Mouse (Mus musculus) liver, embryonic 14.5 days (tissue): ENCODE data around the gene Atp8a2. TPM values are rescaled to one million over a fixed set of nuclear protein-coding genes. Genes with fewer than 3 reads are reported as not detected.

ENCODE experiments used
- ATAC-seq: fragments of 200-750 bp; cut with Nextera tagmentation; 2 replicates; pipeline ENCODE4 v1.8.0; 2017; ENCODE audit warnings: moderate number of reproducible peaks, mild to moderate bottlenecking, moderate library complexity; ENCODE audit not compliant: insufficient read depth
- DNase-seq, 3 experiments: peaks; one replicate each; pipeline ENCODE4 v3.0.0-alpha.2; 2012 to 2013; ENCODE audit warnings: low read depth in 3 of 3, low spot score in 3 of 3
- H3K27ac ChIP-seq: fragments of 300-500 bp; sonication (generic); 2 replicates; pipeline ENCODE4 v1.5.1; 2014; ENCODE audit warnings: moderate library complexity, mild to moderate bottlenecking, control low read depth, inconsistent platforms
- H3K27me3 ChIP-seq: fragments of 300-500 bp; sonication (generic); 2 replicates; pipeline ENCODE4 v1.6.1; 2014; ENCODE audit warnings: mild to moderate bottlenecking, low read length, moderate library complexity; ENCODE audit not compliant: control insufficient read depth, insufficient read depth
- H3K36me3 ChIP-seq: fragments of 300-500 bp; sonication (generic); replicated peaks from 2 replicates; pipeline ENCODE4 v1.6.1; 2014; ENCODE audit warnings: low read depth; ENCODE audit not compliant: control insufficient read depth, insufficient read depth
- H3K4me1 ChIP-seq, 2 experiments: fragments of 200-500 bp in 1 of 2; fragments of 300-500 bp in 1 of 2; sonication (generic) in 1 of 2; replicated peaks; 2 replicates each; pipeline ENCODE4 v1.6.1; 2012 to 2014; ENCODE audit warnings: antibody characterized with exemption in 1 of 2, inconsistent platforms in 1 of 2, low read length in 1 of 2; ENCODE audit not compliant: control insufficient read depth in 2 of 2, insufficient read depth in 2 of 2
- H3K4me2 ChIP-seq: fragments of 300-500 bp; sonication (generic); 2 replicates; pipeline ENCODE4 v1.6.1; 2014; ENCODE audit warnings: low read depth, mild to moderate bottlenecking, control low read depth, moderate library complexity
- H3K4me3 ChIP-seq, 2 experiments: fragments of 200-500 bp in 1 of 2; fragments of 300-500 bp in 1 of 2; sonication (generic) in 1 of 2; 2 replicates each; pipeline ENCODE4 v1.5.1; 2012 to 2014; ENCODE audit warnings: low read depth in 2 of 2, low read length in 2 of 2, mild to moderate bottlenecking in 2 of 2, control low read depth in 1 of 2, inconsistent platforms in 1 of 2, moderate library complexity in 1 of 2; ENCODE audit not compliant: insufficient read depth in 1 of 2
- H3K9ac ChIP-seq: fragments of 300-500 bp; sonication (generic); replicated peaks from 2 replicates; pipeline ENCODE4 v1.6.1; 2014; ENCODE audit warnings: mild to moderate bottlenecking, control low read depth, moderate library complexity
- H3K9me3 ChIP-seq: fragments of 300-500 bp; sonication (generic); 2 replicates; pipeline ENCODE4 v1.6.1; 2016; ENCODE audit warnings: low read length, mixed read lengths; ENCODE audit not compliant: control insufficient read depth
- CTCF ChIP-seq: IDR thresholded peaks from 2 replicates; pipeline ENCODE4 v1.5.1; 2016; ENCODE audit warnings: antibody characterized with exemption, low read depth, control low read depth
- EP300 ChIP-seq: IDR thresholded peaks from 2 replicates; pipeline ENCODE4 v1.6.1; 2016; ENCODE audit warnings: antibody characterized with exemption, low read depth
- WGBS: fragments of 180-500 bp; shearing (Covaris S2); extraction: QIAGEN DNeasy Blood & Tissue Kit; methylation state at CpG from one replicate; pipeline ENCODE4 v1.1.7; 2014; ENCODE audit not compliant: insufficient replicate concordance; 5-methylcytosine and 5-hydroxymethylcytosine counted together
- polyA plus RNA-seq, 2 experiments: library from polyadenylated mRNA; depleted of rRNA in 1 of 2; stranded (reverse) in 1 of 2; unstranded in 1 of 2; fragments of >200 nt; fragmentation: Nextera tagmentation in 1 of 2; extraction: Ambion mirVana in 1 of 2; gene quantifications; 2 replicates each; pipeline versions ENCODE4 v1.2.1 to v1.2.3; 2012 to 2014

The Atp8a2 gene
- polyA plus RNA-seq, 2 experiments: 0.51 to 1.8 TPM

GRCm38 (mm10) chr14:59801961-59802599, 394.9 kb downstream of the Atp8a2 start:
- DNase-seq (no peak), ATAC-seq (no peak)
- 65% methylated on average over 8 of the region's 8 CpGs for WGBS
- no peaks in the 10 kb centered on the region for H3K27me3 ChIP-seq
- no peak overlapping the region for H3K9ac ChIP-seq
- H3K9me3 ChIP-seq: no peaks in the 10 kb centered on the region
- no peaks in the 10 kb centered on the region for H3K36me3 ChIP-seq
- no peak for TF ChIP-seq CTCF
- no peak for TF ChIP-seq EP300
- no peak overlapping the region for H3K27ac ChIP-seq
- H3K4me3 ChIP-seq: no peak overlapping the region
- H3K4me2 ChIP-seq: no peak overlapping the region
- H3K4me1 ChIP-seq: peaks cover 0 to 5% of the 10 kb centered on the region in 2 experiments; a peak in 2 of 4 replicates

- 73% methylated on average over 3 of the region's 3 CpGs for WGBS
- Histone ChIP-seq H3K27me3 (no peaks in the 10 kb centered on the region), H3K27ac (no peak overlapping the region), H3K36me3 (no peaks in the 10 kb centered on the region), H3K4me2 (no peak overlapping the region), H3K9me3 (no peaks in the 10 kb centered on the region), H3K4me1 (no peaks in the 10 kb centered on the region), H3K4me3 (no peak overlapping the region), H3K9ac (no peak overlapping the region)
- DNase-seq (no peak), ATAC-seq (no peak)
- no peak for TF ChIP-seq EP300
- TF ChIP-seq CTCF: no peak
These were observed 397.5 kb downstream of the Atp8a2 start for GRCm38 (mm10) chr14:59799511-59799910.

- Histone ChIP-seq H3K9me3 (no peaks in the 10 kb centered on the region), H3K9ac (no peak overlapping the region), H3K4me2 (no peak overlapping the region), H3K27ac (no peak overlapping the region), H3K27me3 (no peaks in the 10 kb centered on the region), H3K4me1 (no peaks in the 10 kb centered on the region), H3K36me3 (no peaks in the 10 kb centered on the region), H3K4me3 (no peak overlapping the region)
- no peak for TF ChIP-seq CTCF
- no peak for TF ChIP-seq EP300
- 55% methylated on average over 10 of the region's 10 CpGs for WGBS
- ATAC-seq (no peak), DNase-seq (no peak)
These were observed 403.1 kb downstream of the Atp8a2 start for GRCm38 (mm10) chr14:59793841-59794240.

DNA sequence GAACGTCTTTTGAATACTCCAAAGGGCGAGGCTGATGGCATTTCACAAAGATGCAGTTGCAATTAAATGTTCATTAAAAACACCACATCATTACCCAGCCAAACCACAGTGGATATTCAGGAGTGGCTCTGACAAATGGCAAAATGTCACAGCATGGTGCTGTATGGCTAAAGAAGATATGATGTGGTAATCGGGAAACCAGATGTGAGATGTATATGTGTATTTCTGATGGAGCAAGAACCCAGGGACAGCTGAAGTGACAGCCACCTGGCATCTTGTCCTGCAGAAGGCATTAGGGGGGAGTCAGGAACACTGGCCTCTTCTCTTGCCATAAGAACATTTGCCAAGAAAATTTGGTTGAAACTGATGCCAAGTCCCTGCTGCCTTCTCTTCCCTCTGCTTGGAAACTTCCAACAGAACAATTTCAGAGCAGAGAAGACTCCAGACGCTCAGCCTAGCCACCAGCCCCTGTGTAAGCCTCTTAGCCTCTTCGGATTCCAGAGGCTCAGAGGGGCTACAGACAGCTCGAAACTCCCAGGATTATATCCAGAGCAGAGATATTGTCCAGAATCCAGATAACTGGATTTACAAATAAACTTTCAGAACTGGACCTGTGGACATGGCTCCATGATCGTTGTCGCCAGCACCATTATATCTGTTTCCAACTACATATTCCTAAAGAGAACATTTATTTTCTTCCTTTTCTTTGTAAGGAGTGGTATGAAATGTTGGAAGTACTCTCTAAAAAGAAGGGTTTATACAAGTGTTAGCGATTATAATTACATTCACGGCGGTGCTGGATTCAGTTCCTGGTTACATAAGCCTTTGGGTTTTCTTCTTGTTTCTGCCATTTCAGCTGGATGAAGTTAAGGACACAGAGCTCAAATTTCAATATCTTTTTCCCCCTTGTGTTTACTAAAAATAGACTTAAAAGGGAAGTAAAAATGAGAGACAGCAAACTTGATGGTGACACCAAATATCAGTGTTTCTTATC, 413.3 kb downstream of the Atp8a2 start:
- DNase-seq: no peak
- ATAC-seq: no peak
- 60% methylated on average over 11 of the region's 11 CpGs for WGBS

DNA sequence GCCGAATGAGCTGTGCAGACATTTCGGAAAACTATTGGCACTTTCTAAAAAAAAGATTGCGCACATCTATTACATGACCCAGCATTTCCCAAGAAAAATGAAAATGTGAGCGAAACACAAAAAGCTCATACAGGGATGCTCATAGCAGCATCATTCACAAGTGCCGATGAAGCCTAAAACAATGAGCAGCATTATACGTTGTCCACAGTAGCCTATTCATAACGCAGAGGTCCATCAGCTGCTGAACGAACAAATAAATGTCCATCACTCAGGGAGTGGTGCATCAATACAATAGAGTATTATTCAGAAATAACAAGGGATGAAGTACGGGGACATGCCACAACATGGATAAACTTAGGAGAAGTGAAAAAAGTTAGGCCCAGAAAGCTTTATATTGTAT, 416.6 kb downstream of the Atp8a2 start:
- Histone ChIP-seq H3K27ac (no peak overlapping the region), H3K9ac (no peak overlapping the region), H3K4me1 (no peaks in the 10 kb centered on the region), H3K36me3 (no peaks in the 10 kb centered on the region), H3K4me2 (no peak overlapping the region), H3K9me3 (no peaks in the 10 kb centered on the region), H3K4me3 (no peak overlapping the region), H3K27me3 (no peaks in the 10 kb centered on the region)
- no peak for DNase-seq
- no peak for TF ChIP-seq EP300
- no peak for TF ChIP-seq CTCF
- no peak for ATAC-seq
- WGBS: 76% methylated on average over 9 of the region's 9 CpGs

More for the DNA sequence above, 413.3 kb downstream of the Atp8a2 start:
- no peaks in the 10 kb centered on the region for H3K36me3 ChIP-seq
- H3K4me2 ChIP-seq: no peak overlapping the region
- no peaks in the 10 kb centered on the region for H3K27me3 ChIP-seq
- no peak for TF ChIP-seq EP300
- TF ChIP-seq CTCF: no peak
- H3K4me3 ChIP-seq: no peak overlapping the region
- no peak overlapping the region for H3K9ac ChIP-seq
- no peaks in the 10 kb centered on the region for H3K4me1 ChIP-seq
- H3K9me3 ChIP-seq: no peaks in the 10 kb centered on the region
- no peak overlapping the region for H3K27ac ChIP-seq
